Mouse (Mus musculus) bone marrow macrophage, adult 2 months (primary cell): ENCODE results near the gene Rinl. TPM values are rescaled to one million over a fixed set of nuclear protein-coding genes. Genes with fewer than 3 reads are reported as not detected.

Experiments
- H3K27ac ChIP-seq: 2 replicates; pipeline ENCODE4 v1.5.1; 2012; ENCODE audit warnings: low read depth, low read length; ENCODE audit not compliant: insufficient read depth
- H3K4me1 ChIP-seq: 2 replicates; pipeline ENCODE4 v1.6.1; 2012; ENCODE audit warnings: low read length; ENCODE audit not compliant: control insufficient read depth, insufficient read depth
- H3K4me3 ChIP-seq: 2 replicates; pipeline ENCODE4 v1.5.1; 2012; ENCODE audit warnings: mild to moderate bottlenecking, low read length, moderate library complexity; ENCODE audit not compliant: insufficient read depth
- CTCF ChIP-seq: IDR thresholded peaks from 2 replicates; pipeline ENCODE4 v1.5.1; 2012; ENCODE audit warnings: low read depth, mild to moderate bottlenecking, low read length, moderate library complexity
- POLR2A ChIP-seq: IDR thresholded peaks from 2 replicates; pipeline ENCODE4 v1.6.1; 2012; ENCODE audit warnings: mild to moderate bottlenecking, low read depth, low read length, borderline replicate concordance
- polyA plus RNA-seq: library from polyadenylated mRNA; stranded (reverse); fragments of >200 nt; gene quantifications from 2 replicates; pipeline ENCODE4 v1.2.4, GENCODE M21; 2012; ENCODE audit not compliant: missing spikeins, insufficient read depth, insufficient read length

The Rinl gene
- polyA plus RNA-seq, 1 experiment = 36.4 TPM

DNA sequence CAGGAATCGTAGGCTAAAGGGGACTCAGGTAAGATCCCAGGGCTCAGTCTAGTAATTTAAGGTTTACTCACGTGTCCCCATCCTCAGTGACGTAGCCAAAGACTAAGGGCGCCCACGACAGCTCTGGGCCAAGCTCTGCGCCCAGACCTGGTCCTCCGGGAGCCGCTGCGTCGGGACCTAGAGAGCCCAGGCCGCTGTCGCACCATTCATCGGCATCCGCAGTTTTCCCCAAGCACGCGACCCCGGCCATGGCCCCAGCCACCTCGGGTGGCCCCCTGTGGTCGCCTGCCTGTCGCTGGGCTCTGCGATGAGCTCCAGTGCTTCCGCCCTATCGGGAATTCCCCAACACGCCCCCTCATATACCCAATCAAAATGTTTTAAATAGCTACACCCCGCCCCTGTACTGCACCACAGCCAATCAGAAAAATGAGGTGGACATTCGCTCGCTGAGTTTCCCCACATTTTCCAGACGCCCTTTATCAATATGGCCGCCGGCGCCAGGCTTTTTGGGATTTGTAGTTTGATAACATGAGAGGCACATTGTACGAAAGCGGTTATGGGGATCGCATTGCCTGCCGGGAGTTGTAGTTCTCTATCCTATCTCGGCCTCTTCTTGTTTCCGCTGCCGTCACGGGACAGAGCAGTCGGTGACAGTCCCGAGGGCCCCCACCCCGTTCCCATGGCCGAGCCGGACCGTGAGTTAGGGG, 22.4 kb upstream of the Rinl start, which contains the start of gene Sirt2:
Gene Sirt2 (plus strand): TSS at position 563 of the 707 bp plus-strand sequence.
- Histone ChIP-seq H3K4me3 (peak within 1 kb of the TSS; percentile 75), H3K4me1 (peaks cover 11% of the 10 kb centered on the region), H3K27ac (peak within 1 kb of the TSS; percentile 22)
- no peak for TF ChIP-seq POLR2A

DNA sequence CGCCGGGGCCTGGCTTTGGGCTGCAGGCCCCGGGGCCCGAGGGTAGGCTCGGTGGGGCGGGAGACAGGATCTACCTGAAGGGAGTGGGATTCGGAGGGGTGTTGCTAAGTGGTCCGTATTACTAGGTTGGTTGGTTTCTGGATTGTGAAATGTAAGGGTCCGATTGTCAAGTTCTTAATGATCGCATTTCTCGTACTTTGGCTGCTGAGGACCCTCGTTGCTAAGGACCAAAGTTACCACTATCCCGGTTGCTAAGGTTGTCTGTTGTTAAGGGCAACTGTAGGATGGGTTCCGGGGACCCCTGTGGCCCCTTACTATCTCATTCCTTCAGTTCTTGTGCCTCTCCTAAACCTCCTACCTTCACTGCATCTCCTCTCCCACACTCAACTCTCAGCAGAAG, 21.9 kb upstream of the Rinl start:
- H3K27ac ChIP-seq = no peak overlapping the region

DNA sequence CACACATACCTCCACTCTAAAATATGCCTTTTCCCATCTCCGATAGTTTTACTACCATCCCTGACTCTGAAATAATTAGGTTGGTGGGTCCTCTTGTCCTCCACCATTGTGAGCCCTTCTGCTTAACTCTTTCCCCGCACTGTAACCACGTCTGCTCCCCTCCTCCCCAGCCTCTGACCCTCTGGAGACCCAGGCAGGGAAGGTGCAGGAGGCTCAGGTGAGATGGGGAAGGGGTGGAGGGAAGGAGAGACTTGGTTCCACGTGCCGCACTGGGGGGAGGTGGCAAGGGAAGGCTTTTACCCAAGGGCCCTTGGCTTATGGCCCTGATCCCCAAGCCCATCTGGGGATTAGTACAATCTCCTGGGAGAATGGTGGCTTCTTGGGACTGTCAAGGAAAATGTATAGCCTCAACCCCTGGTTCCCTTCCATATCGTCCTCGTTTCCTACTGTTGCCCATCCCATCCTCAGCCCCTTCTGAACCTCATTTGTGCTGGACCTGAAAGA, 21.3 kb upstream of the Rinl start, which contains the start of gene Nfkbib:
Gene Nfkbib (minus strand): TSS at position 51 of the 504 bp plus-strand sequence.
- Histone ChIP-seq H3K4me1 (peaks cover 11% of the 10 kb centered on the region), H3K27ac (no peak within 1 kb of the TSS), H3K4me3 (peak within 1 kb of the TSS; percentile 75)
- TF ChIP-seq POLR2A (no peak), CTCF (no peak)

More for the DNA sequence above, 21.9 kb upstream of the Rinl start:
- peak overlapping the region; percentile 64 for H3K4me3 ChIP-seq
- peaks cover 11% of the 10 kb centered on the region for H3K4me1 ChIP-seq
- TF ChIP-seq POLR2A (no peak), CTCF (no peak)

DNA sequence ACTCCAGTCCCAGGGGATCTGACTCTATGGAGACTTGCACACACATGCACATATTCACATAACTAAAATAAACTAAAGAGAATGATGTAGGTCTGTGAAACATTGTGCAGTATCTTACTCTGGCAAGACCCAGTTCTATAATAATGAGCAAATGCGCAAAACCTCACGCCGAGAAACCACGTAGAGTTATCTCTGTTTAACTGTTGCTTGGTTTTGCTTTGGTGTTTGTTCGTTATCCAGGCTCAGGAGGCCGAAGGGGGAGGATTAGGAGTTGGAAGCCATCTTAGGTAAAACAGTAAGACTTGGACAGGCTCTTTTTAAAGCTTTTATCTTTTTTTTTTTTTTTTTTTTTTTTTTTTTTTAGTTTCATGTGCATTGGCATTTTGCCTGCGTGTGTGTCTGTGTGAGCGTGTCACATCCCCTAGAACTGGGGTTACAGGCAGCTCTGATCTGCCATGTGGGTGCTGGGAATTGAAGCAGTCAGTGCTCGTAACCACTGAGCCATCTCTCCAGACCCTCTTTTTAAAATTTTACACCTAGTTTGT, 19.3 kb upstream of the Rinl start:
- no peak overlapping the region for H3K27ac ChIP-seq
- H3K4me1 ChIP-seq = peaks cover 11% of the 10 kb centered on the region
- TF ChIP-seq POLR2A (no peak), CTCF (no peak)
- no peak overlapping the region for H3K4me3 ChIP-seq

DNA sequence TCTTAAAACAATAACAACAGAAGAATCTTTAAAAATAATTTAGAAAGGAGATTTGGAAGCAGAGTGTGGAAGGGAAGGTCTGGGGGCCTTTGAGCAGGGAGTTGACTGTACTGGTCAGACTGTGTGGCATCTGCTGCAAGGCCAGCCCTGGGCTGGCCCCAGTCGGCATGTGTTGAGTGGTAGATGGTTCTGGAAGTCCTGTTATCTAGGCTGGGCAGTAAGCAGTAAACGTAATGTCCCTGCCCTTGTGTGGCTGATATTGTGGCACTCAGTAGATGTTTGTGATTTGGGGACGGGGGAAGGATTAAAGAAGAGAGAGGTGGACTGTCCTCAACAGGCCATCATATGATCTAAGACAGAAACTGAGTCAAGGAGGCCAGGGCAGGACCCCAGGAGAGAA, 18.5 kb upstream of the Rinl start:
- Histone ChIP-seq H3K4me3 (no peak overlapping the region), H3K4me1 (peaks cover 6% of the 10 kb centered on the region), H3K27ac (no peak overlapping the region)
- no peak for TF ChIP-seq POLR2A
- no peak for TF ChIP-seq CTCF

DNA sequence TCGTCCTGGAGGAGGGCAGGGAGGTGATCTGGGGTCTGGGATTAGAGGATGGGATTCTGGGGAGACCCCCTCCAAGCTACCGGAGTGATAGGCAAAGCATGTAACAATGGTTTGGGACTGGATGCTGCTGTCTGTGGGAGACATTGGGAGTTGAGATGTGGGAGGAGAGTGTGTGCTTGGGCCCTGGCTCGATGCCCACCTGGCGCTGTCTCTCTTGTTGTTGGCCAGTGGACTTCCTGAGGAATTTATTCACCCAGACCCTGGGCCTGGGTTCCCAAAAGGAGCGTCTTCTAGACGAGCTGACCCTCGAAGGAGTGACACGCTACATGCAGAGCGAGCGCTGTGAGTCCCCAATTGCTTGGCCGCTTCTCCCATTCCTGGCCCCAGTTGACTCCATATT, 16.9 kb upstream of the Rinl start:
- no peak for TF ChIP-seq POLR2A
- no peak for TF ChIP-seq CTCF
- H3K27ac ChIP-seq = no peak overlapping the region
- no peak overlapping the region for H3K4me3 ChIP-seq
- peaks cover 6% of the 10 kb centered on the region for H3K4me1 ChIP-seq

DNA sequence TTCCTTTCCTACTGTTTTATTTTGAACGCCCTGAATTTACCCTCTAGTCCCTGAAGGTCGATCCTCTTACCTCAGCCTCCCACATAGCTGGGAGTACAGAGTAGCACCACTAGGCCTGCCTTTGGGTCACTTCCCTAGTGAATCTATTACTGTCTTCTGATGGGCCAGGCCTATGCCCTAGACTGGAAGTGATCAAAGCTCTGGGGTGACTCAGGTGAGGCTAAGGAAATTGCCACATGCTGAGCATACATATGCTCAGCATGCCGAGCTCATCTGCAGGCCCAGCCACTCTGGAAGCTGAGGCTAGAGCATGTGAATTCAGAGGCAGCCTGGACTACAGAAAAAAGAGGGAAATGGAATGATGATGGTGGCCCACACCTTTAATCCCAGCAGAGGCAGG, 15.6 kb upstream of the Rinl start:
- TF ChIP-seq POLR2A = no peak
- no peak for TF ChIP-seq CTCF
- Histone ChIP-seq H3K27ac (no peak overlapping the region), H3K4me3 (no peak overlapping the region), H3K4me1 (no peaks in the 10 kb centered on the region)

DNA sequence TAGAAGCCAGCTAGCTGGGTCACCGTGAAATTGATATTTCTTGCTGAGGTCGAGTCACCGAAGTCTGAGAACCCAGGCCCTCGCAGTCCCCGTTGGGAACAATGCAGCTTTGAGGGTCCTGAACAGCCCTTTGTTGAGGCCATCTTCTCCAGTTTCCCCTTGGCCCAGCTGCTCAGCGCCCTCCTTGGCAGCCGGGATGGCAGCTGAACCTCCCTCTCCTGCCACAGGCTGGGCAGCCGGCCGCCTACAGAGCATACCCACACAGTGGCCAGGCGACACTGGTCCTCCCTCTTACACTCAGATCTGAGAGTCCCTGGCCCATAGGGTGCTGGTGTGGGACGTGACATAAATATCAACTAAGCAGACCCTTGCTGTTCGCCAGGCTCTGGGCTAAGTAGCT, 14.6 kb upstream of the Rinl start:
- TF ChIP-seq CTCF (no peak), POLR2A (no peak)
- Histone ChIP-seq H3K27ac (no peak overlapping the region), H3K4me3 (no peak overlapping the region), H3K4me1 (no peaks in the 10 kb centered on the region)

DNA sequence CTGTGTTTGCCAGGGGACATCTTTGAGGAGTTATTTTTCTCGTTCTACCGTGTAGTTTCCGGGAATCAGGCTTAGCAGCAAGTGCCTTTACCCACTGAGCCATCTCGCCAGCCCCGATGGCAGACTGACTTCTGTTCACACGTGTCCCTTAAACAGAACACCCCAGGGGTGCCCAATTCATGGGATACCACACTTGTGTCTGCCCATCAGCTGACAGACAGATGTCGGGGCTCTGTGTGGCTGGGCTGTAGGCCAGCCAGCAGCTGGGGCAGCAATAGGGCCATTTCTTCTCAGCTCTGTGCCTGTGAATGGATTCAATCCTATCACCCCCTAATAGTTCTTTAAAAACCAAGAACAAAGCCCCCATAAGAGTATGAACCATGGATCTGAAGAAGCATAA, 13.6 kb upstream of the Rinl start:
- H3K4me1 ChIP-seq = no peaks in the 10 kb centered on the region; the same call in 1 of the 2 replicates
- no peak overlapping the region for H3K27ac ChIP-seq
- TF ChIP-seq CTCF = no peak
- TF ChIP-seq POLR2A = no peak
- no peak overlapping the region for H3K4me3 ChIP-seq

DNA sequence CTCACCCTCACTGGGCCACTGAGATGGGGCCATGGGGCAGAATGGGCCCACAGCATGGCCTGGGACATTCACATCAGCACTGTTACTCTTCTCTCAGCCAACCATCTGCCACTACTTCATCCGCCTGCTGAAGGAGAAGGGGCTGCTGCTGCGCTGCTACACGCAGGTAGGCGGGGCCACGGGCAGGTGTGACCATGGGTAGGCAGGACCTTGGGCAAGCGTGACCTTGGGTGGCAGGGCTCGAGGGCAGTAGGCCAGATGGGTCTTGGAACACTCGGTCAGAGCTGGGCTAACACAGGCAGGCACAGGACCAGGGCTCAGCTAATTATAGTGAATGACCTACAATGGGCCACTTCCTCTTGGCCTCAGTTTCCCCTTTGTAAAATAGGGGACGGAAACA, 9.9 kb upstream of the Rinl start:
- TF ChIP-seq CTCF (no peak), POLR2A (no peak)
- peaks cover 19% of the 10 kb centered on the region for H3K4me1 ChIP-seq
- H3K4me3 ChIP-seq = no peak overlapping the region
- no peak overlapping the region for H3K27ac ChIP-seq
